Mouse (Mus musculus): ENCODE data around the gene Pdik1l.

DNA sequence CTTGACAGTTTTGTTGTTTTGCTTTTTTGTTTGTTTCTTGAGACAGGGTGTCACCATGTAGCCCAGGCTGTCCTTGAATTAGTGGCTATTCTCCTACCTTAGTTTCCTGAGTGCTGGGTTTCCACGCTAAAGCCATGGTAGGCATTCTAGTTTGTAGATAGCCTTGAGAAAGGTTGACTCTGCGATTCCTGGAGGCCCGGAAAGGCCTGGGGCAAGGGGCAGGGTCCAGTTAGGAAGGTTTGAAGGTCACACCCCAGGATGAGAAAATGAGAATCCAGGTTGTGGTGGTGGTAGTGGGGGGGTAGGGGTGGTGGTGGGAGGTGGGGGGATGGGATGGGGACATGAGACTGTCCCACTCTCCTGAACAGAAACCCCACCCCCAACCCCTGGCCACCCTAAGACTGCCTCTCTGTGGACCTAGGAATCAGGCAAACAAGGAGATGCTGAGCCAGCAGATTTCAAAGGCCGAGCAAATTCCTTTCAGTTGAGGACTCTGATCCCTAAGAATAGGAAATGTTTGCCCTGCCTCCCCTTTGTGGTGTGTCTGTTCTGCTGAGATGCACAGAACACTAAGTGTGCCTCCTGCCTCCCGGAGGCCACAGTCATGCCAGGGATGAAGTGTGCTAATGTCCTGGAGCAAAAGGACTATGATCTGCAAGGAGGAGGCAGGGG is 39.3 kb upstream of the Pdik1l start:
- TF ChIP-seq POLR2A (IDR thresholded peaks at IDR 0.05; ENCODE audit: insufficient read depth, low read depth, low read length) (no peak), CTCF (IDR thresholded peaks at IDR 0.05; ENCODE audit: insufficient read depth, low read depth, low read length) (no peak)
